Mouse (Mus musculus) heart, postnatal 4 days (tissue): ENCODE measurements around the gene Actn4. TPM values are rescaled to one million over a fixed set of nuclear protein-coding genes. Genes with fewer than 3 reads are reported as not detected.

ENCODE experiments used
- DNase-seq: peaks from one replicate; pipeline ENCODE4 v3.0.0; 2021
- total RNA-seq, 2 experiments: library from RNA; stranded (reverse); gene quantifications; 2 replicates each; pipeline ENCODE4 v1.2.3; 2021

The Actn4 gene
- total RNA-seq, 2 experiments from 2014 or later: 224 to 231 TPM

GRCm38 (mm10) chr7:28949298-28949697, 12.8 kb downstream of the Actn4 start:
- DNase-seq: no peak

DNA sequence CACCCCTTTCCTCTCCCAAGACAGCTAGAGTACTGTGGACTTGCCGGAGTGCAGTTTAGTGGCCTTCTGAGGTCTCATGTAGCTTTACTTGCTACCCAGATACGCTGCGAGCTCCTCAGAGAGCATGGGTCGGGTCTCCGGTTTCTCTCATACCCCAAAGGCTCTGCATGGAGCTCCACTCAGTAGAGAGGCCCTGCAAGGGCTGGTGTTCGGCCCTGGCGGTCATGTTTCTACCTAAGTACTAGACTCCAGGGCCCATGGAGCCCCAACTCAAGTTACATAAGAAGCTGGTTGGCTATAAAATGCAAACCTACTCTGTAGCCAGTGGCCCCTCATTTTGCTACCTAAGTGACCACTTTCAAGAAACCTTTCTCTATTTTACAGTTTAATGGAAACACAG, 13.4 kb downstream of the Actn4 start:
- DNase-seq: no peak

DNA sequence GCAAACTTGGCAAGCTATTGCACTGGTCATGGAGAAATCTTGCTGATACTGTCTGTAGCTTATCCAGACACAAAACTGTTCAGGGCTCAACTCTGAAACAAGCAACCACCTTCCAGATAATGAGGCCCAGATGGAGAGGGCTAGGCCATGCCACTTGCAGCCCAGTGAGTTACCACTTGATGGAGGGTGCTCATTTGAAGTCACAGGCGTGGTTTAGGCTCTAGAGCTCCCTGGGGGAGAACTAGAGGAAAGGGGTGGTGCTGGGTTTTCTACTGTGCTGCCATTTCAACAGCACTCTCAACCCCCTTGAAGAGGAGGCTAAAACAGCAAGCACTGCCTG, 15.9 kb downstream of the Actn4 start:
- DNase-seq: no peak

DNA sequence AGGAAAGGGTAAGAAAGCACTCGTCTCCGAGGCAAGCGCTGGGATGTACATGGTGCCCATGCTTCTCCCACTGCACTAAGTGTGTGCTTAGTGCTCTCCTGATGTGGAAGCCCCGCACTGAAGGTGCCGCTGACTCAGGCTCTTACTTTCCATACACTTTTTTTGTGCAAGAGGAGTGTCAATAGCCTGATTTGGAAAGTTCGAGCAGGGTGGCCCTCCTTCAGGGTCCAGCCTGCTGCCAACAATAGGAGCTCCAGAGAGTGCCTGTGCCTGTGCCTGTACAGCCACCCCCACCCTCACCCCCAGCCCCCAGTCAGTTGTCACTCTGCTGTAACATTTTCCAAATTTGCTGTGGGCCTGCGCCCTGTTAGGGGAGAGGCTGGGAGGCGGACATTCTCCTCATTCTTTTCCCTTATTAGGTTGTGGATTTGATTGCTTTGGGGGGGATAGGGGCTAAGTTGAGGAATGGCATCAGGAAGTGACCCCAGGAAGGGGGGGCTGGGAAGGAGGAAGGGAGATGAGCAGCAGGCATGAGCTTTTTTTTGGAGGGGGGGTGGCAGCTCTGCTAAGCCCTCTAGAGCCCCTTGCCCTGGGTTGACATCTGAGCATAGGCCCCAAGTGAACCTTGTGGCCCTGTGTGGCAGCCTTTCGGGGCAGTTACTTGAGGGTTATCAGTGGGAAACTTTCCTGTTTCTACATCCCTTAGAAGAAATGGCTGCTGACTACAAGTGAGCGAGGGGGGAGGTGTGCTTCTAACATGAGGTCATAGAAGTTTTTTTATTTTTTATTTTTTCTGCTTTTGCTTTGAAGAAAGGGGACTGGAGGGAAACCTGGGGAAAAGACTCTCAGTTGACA, 16.5 kb downstream of the Actn4 start:
- DNase-seq: peak; percentile 61

DNA sequence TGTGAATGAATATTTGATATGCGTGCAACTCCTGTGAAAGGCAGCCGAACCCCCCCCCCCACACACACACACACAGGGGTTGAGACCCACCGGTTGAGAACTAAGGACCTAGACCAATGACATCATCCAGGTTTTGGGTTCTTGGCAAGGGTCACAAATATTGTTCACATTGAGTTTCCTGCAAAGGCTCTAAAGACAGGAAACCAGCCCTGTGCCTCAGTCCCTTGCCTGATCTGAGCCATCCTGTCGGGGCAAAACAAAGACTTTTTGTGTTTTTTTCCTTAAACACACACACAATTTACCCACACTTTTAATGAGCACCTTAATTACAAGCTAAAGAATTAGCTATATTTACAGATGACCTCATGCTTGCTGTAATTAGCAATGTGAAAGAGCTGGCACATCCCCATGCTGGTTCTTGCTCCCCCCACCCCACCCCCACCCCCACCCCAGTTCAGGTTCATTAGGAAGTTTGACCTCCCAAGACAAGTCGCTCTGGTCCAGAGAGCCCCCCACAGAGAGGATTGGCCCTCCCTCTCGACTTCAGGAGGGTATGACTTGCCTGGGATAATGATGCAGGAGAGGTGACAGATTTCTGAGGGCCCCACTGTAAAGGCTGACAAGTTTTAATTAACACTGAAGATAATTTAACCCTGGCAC, 17.3 kb downstream of the Actn4 start:
- no peak for DNase-seq

- no peak for DNase-seq
Measured at GRCm38 (mm10) chr7:28943451-28944180, 18.5 kb downstream of the Actn4 start.

- DNase-seq: no peak
Measured at GRCm38 (mm10) chr7:28941542-28941941, 20.6 kb downstream of the Actn4 start.

DNA sequence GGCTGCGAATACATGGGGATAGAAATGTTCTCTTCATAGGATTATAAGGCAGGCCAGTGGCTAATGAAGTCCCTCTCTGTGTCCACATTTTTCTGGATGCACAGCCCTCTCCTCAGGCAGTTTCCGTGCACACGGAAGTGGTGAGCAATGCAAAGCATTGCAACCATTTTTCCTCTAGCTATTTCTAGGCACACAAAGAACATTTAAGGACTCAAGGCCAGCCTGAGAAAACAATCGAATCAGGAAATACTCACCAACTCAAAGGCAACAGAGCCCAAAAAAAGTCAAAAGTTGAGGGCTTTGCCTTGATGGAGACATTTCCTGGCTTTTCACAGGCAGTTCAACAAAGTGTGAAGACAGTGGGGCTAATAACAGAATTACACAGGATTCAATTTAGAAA, 21.0 kb downstream of the Actn4 start:
- DNase-seq: no peak

DNA sequence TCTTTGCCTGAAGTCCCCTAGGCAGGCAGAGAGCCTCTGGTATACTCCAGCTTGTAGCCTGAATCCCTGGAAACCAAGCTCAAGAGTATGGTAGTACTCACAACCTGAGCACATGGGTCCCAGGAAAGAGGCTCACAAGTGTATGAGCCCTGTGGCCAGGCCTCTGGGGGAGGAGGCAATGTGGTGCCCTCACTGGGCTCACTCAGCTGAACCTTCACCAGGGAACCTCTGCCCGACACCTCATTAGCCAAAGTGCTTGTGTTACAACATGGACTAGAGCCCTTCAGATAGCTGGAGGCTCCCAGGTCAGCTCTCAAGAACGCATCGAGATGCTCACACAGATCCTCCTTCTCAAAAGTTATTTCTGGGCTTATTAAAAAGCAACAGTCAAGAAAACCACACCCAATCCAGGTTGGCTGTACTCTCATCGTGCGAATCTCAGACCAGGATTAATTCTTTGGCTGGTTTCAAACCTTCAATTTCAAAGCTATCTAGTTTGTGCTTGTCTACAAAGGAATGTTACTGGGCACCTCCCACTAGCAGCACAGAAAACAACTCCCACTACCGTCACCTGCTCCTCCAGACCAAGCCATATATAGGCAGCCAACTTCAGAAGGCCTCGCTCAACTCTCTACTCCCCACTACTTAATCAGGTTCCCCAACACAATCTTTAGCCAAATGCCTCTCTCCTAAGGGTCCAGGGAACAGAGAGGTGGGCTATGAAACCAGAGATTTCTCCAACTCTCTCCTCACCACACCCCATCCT, 22.5 kb downstream of the Actn4 start:
- no peak for DNase-seq

DNA sequence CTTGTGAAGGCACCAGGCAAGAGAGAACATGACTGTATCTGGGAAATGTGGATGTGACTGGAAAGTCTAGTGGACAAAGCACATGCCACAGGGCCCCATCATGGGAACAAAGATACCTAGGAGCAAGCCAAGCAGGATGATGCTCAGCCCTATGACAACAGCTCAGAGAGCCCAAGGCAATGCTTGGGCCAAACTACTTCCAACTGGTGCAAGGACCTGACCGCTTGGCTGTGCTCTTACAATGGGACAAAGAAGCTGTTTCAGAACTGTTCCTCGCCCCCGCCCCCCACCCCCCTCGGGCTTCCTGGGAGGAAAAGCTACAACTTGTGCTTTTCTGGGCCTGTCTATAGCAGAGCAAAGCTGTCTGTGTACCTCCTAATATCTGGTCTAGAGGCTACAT, 23.5 kb downstream of the Actn4 start:
- DNase-seq: no peak

GRCm38 (mm10) chr7:28936787-28937186, 25.4 kb downstream of the Actn4 start:
- no peak for DNase-seq

DNA sequence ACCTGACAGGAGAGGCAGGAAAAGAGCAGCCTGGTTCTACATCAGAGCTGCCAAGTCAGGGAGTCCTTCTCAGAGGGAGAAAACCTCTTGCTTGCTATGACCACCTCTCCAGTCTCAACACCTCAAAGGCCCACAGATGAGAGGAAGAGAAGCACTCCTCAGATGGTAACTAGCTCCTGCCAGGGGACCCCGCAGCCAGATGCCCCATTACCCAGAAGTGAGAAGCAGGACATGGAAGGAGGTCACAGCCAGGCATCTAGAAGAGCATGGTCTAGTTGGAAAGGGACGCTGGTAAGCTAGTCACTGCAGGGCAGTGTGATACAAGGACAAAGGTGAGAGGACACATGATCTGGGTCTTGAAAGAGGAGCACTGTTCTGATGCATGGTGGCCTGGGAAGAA, 28.3 kb downstream of the Actn4 start:
- DNase-seq: no peak

DNA sequence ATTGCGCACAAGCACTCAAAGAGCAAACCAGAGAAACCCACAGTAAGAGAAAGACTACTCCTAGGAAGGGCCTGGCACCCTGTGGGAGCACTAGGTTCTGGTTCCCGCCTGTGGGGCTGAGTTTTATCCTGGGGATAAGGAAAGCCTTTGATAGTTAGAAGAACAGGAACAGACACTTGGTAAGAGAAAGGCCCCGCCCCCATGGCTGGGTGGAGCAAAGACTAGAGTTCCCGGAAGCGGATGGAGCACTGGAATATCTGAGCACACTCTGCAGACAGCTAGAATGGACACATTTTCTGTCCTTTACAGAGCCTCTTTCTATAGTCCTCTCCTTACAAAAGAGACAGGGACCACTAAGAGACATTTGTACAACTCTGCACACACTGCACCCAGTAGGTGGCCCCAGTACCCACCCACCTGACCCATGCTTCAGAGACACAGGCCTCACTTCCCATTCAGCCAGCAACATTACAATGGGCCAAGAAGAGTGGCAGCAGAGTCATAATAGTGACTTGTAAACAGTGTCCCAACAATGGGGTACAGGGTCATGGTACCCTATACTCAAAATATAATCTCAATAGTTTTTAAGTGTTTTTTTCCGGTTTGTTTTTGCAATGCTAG, 29.6 kb downstream of the Actn4 start:
- DNase-seq: peak; percentile 49

DNA sequence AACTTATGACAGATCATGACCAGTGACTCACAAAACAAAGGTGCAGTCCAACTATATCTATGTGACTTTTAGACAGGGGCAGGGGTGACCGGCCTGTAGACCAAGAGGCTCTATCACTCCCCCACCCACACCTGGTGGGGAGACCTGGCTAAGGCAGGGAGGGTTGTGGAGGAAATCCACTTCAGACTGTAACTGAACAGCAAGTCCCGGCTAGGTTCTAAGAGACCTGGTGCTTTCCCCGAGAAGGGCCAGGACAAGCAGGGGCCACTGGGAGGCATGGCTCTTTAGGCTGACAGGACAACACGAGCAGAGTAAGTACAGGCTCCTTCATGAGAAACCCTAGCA, 30.5 kb downstream of the Actn4 start:
- no peak for DNase-seq

DNA sequence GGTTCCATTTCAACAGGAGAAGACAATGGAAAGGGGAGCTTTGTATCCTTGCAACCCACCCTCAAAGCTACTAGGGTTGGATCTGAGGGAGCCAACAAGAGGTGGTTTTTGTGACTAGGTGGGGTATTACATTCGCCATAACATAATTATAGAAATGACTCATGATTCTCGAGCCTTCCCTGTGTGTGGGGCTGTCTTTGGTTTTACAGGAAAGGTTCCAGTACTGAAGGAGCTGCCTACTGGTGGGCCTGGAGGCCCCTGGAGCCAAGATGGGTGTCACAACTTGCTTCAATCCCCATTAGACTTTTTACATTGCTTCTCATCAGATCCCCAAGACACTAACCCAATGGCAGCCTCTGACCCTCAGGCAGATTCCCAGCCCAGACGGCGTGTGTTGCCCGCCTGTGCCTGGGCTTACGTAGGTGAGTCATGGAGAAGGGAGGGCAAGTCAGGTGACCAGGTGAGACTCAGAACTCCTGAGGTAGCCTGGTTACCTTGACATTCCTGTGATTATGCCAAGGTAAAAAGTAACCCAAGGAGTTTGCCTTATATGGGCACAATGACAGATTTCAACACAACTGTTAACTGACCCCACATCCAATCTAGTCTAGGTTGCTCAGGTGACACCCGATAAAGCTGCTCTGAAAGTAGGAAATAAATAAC, 31.0 kb downstream of the Actn4 start:
- DNase-seq: no peak

DNA sequence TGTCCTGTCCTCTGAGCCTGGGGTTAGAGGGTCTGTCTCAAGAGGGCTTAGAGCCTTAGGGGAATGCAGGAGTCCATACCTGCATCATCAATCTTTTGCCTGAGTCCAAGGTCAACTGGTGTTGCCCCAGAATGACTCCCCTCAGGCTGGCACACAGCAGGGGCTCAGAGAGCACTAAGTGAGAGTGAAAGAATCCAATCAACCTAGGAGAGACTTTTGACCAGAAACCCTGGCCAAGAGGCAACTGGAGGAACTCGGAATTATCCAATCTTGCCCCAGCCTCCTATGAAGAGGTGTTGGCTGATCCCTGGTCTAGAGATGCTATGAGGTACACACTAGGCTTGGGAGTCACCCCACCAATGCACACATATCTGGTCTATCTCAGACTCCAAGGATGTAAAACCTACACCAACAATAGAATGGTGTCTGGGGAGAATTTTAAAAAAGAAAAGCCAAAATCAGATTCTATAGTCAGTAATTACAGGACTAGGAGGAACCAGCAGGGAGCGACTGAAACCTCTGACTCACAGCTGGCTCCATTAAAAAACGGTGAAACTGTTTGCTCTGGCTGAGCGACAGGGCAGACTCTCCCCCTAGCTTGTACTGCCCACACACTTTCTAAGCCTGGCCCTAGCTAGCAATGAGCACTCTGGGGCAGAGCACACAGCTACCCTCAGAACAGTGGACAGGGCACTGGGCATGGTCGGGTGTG, 31.7 kb downstream of the Actn4 start:
- DNase-seq: no peak

- no peak for DNase-seq
Measured at GRCm38 (mm10) chr7:28929381-28929780, 32.8 kb downstream of the Actn4 start.

GRCm38 (mm10) chr7:28926172-28926571, 36.0 kb downstream of the Actn4 start:
- DNase-seq: no peak

GRCm38 (mm10) chr7:28925317-28925716, 36.8 kb downstream of the Actn4 start:
- DNase-seq: peak; percentile 85

- no peak for DNase-seq
Measured at GRCm38 (mm10) chr7:28924802-28925201, 37.3 kb downstream of the Actn4 start.

DNA sequence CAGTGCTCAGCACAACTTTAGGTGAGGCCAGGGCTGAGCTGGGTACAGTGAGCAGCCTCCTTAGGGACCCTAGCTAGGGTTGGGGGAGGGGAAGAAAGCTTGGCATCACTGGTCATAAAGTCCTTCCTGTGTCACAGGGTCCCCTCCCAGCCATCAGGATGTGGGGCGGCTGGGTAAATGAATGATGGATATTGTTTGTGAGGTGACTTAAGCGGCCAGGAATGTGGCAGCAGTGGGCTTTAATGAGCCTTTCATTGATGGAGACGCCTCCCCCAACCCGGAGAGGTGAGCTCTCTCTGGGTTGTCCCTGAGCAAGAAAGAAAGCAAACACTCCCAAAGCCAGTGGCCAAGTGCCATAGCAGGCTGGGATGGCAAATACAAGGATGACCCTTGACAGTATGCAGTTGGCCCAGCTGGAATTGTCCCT, 38.3 kb downstream of the Actn4 start:
- DNase-seq: peak; percentile 62
